Mouse (Mus musculus): Measurements from ENCODE around the gene Mrpl20.

DNA sequence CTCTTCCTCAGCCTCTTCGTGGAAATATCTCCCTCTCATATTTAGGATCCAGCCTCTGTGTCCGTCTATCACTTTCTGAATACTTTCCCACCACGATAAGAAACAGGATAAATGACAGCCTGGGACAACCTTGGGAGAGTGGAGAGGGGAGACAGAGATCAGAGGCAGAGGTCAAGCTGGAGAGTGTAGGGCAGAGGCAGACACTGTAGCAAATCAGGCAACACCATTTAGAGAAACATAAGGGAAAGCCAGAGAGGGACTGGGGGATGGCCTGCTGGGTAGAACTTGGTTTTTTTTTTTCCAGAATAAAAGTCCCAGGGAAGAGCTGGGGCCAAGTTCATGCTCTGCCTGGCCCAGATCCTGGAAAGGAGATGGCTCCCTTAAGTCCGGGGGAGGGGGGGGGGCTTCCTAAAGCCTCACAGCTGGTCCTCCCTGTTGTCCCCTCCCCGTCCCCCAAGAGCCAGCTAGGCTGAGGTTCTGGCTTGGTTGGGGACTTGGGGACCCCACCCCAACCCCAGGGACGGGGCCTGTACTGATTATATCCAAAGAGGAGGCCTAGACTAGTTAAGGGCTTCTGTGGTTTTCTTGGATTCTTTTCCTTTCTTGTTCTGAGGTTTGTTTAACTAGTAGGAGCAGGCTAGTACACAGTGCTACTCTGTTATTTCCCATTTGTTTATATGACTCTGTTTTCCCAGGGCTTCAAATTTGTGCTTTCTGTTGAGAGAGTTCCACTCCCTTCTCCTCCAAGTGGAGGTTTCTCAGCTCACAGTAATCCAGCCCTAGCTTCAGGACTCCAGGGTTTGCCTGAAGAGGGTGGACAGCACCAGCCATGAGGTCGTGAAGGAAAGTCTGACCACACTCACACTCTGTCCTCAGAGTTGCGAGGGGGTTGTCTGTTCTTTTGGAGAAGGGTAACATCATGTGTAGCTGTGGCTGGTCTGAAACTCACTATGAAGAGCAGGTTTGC lies 35.8 kb downstream of the Mrpl20 start:
- TF ChIP-seq EP300 (IDR thresholded peaks at IDR 0.05; ENCODE audit: insufficient read depth, low read depth, low read length) (peak; percentile 54; the same call in 1 of the 2 replicates), POLR2A (IDR thresholded peaks at IDR 0.05; ENCODE audit: insufficient read depth, low read depth, low read length) (0 out of 2 replicates have a peak, but pooled peaks have one; percentile 10)

Measured in heart, adult 2 months (tissue).